Mouse (Mus musculus) heart, embryonic 13.5 days (tissue): Measurements from ENCODE around the gene Bbs2. TPM values are rescaled to one million over a fixed set of nuclear protein-coding genes. Genes with fewer than 3 reads are reported as not detected.
"Not testable (repeated sequence)": the region's sequence is repeated elsewhere in the genome, so short reads cannot be mapped to it uniquely, and the experiment has no call there.

ENCODE experiments used
- ATAC-seq: fragments of 200-750 bp; cut with Nextera tagmentation; 2 replicates; pipeline ENCODE4 v1.8.0; 2017; ENCODE audit warnings: moderate TSS enrichment; ENCODE audit not compliant: insufficient number of reproducible peaks, low FRiP score, low TSS enrichment; ENCODE audit errors: extremely low read depth
- H3K27ac ChIP-seq: fragments of 300-500 bp; sonication (generic); replicated peaks from 2 replicates; pipeline ENCODE4 v1.5.1; 2015; ENCODE audit warnings: moderate library complexity, mild to moderate bottlenecking, inconsistent platforms
- H3K27me3 ChIP-seq: fragments of 300-500 bp; sonication (generic); replicated peaks from 2 replicates; pipeline ENCODE4 v1.6.1; 2015; ENCODE audit warnings: mild to moderate bottlenecking, inconsistent platforms
- H3K36me3 ChIP-seq: fragments of 300-500 bp; sonication (generic); 2 replicates; pipeline ENCODE4 v1.6.1; 2015; ENCODE audit warnings: mild to moderate bottlenecking, inconsistent platforms
- H3K4me1 ChIP-seq: fragments of 300-500 bp; sonication (generic); 2 replicates; pipeline ENCODE4 v1.6.1; 2015; ENCODE audit warnings: inconsistent platforms
- H3K4me2 ChIP-seq: fragments of 300-500 bp; sonication (generic); 2 replicates; pipeline ENCODE4 v1.6.1; 2015; ENCODE audit warnings: inconsistent platforms, mild to moderate bottlenecking, moderate library complexity
- H3K4me3 ChIP-seq: fragments of 300-500 bp; sonication (generic); 2 replicates; pipeline ENCODE4 v1.5.1; 2015; ENCODE audit warnings: moderate library complexity, mild to moderate bottlenecking, inconsistent platforms
- H3K9ac ChIP-seq: fragments of 300-500 bp; sonication (generic); 2 replicates; pipeline ENCODE4 v1.6.1; 2015; ENCODE audit warnings: inconsistent platforms, mild to moderate bottlenecking, moderate library complexity
- H3K9me3 ChIP-seq: fragments of 300-500 bp; sonication (generic); 2 replicates; pipeline ENCODE4 v1.6.1; 2016; ENCODE audit warnings: inconsistent platforms
- WGBS: fragments of 180-500 bp; shearing (Covaris S2); methylation state at CpG from one replicate; pipeline ENCODE4 v1.1.7; 2015; ENCODE audit warnings: mixed read lengths; 5-methylcytosine and 5-hydroxymethylcytosine counted together
- polyA plus RNA-seq: library from polyadenylated mRNA; unstranded; fragments of >200 nt; fragmentation: Nextera tagmentation; extraction: Ambion mirVana; gene quantifications from 2 replicates; pipeline ENCODE4 v1.2.1, GENCODE M21; 2015

The Bbs2 gene
- 6.3 and 7.1 TPM in 2 replicates for polyA plus RNA-seq

- Histone ChIP-seq H3K4me1 (peaks cover 17% of the 10 kb centered on the region), H3K27ac (peak within 1 kb of the TSS; percentile 88), H3K9ac (peak within 1 kb of the TSS; percentile 84), H3K27me3 (peaks cover 28% of the 10 kb centered on the region), H3K4me3 (peak within 1 kb of the TSS; percentile 77), H3K4me2 (peak within 1 kb of the TSS; percentile 70), H3K9me3 (no peaks in the 10 kb centered on the region), H3K36me3 (no peaks in the 10 kb centered on the region)
- WGBS = under 1% methylated on average over 61 of the region's 61 CpGs
- peak; percentile 99 for ATAC-seq
These were observed at the start of gene Bbs2 for GRCm38 (mm10) chr8:94098081-94098974. TSS of gene Bbs2 (minus strand) at chr8:94098928.

GRCm38 (mm10) chr8:94148236-94148635 is 49.5 kb upstream of the Bbs2 start:
- Histone ChIP-seq H3K36me3 (no peaks in the 10 kb centered on the region), H3K4me3 (no peak overlapping the region), H3K4me1 (peaks cover 13% of the 10 kb centered on the region), H3K9me3 (no peaks in the 10 kb centered on the region), H3K27ac (no peak overlapping the region), H3K4me2 (no peak overlapping the region), H3K9ac (no peak overlapping the region), H3K27me3 (peaks cover 34% of the 10 kb centered on the region)
- 39% methylated on average over 5 of the region's 5 CpGs for WGBS
- ATAC-seq = no peak

- Histone ChIP-seq H3K4me2 (no peak overlapping the region), H3K36me3 (no peaks in the 10 kb centered on the region), H3K9ac (no peak overlapping the region), H3K4me1 (no peaks in the 10 kb centered on the region), H3K27me3 (no peaks in the 10 kb centered on the region; the same call in 1 of the 2 replicates), H3K27ac (no peak overlapping the region), H3K4me3 (no peak overlapping the region), H3K9me3 (no peaks in the 10 kb centered on the region)
- ATAC-seq = no peak
- WGBS = 74% methylated on average over 4 of the region's 4 CpGs
These were observed 41.6 kb upstream of the Bbs2 start for GRCm38 (mm10) chr8:94140266-94140795.

GRCm38 (mm10) chr8:94136933-94137332 is 38.2 kb upstream of the Bbs2 start, which contains the start of gene Mt4:
TSS of gene Mt4 (plus strand) at chr8:94137197.
- no peaks in the 10 kb centered on the region for H3K4me1 ChIP-seq
- no peak for ATAC-seq
- H3K27ac ChIP-seq = no peak within 1 kb of the TSS
- no peak within 1 kb of the TSS for H3K4me2 ChIP-seq
- H3K9ac ChIP-seq = no peak within 1 kb of the TSS
- H3K36me3 ChIP-seq = no peaks in the 10 kb centered on the region
- WGBS = 61% methylated on average over 6 of the region's 6 CpGs
- no peak within 1 kb of the TSS for H3K4me3 ChIP-seq
- H3K9me3 ChIP-seq = no peaks in the 10 kb centered on the region
- no peaks in the 10 kb centered on the region; the same call in 1 of the 2 replicates for H3K27me3 ChIP-seq

GRCm38 (mm10) chr8:94136192-94136591 is 37.5 kb upstream of the Bbs2 start:
- ATAC-seq = no peak
- Histone ChIP-seq H3K9me3 (no peaks in the 10 kb centered on the region), H3K4me1 (no peaks in the 10 kb centered on the region), H3K4me3 (no peak overlapping the region), H3K36me3 (no peaks in the 10 kb centered on the region), H3K27ac (no peak overlapping the region), H3K9ac (no peak overlapping the region), H3K4me2 (no peak overlapping the region), H3K27me3 (no peaks in the 10 kb centered on the region; the same call in 1 of the 2 replicates)
- WGBS = 78% methylated on average over 7 of the region's 7 CpGs

GRCm38 (mm10) chr8:94135556-94135955 is 36.8 kb upstream of the Bbs2 start:
- no peak overlapping the region for H3K4me3 ChIP-seq
- no peak overlapping the region for H3K4me2 ChIP-seq
- no peak for ATAC-seq
- H3K27me3 ChIP-seq = no peaks in the 10 kb centered on the region; the same call in 1 of the 2 replicates
- H3K27ac ChIP-seq = no peak overlapping the region
- H3K4me1 ChIP-seq = no peaks in the 10 kb centered on the region
- no peaks in the 10 kb centered on the region for H3K36me3 ChIP-seq
- H3K9me3 ChIP-seq = no peaks in the 10 kb centered on the region
- WGBS = 73% methylated on average over 6 of the region's 6 CpGs
- H3K9ac ChIP-seq = no peak overlapping the region

GRCm38 (mm10) chr8:94134601-94135000 is 35.9 kb upstream of the Bbs2 start:
- not testable (repeated sequence) for H3K9ac ChIP-seq, ATAC-seq, H3K4me1 ChIP-seq, H3K4me2 ChIP-seq, H3K4me3 ChIP-seq, H3K9me3 ChIP-seq, H3K27me3 ChIP-seq, H3K36me3 ChIP-seq, H3K27ac ChIP-seq
- WGBS = 48% methylated on average over 3 of the region's 3 CpGs

GRCm38 (mm10) chr8:94132096-94132495 is 33.4 kb upstream of the Bbs2 start:
- Histone ChIP-seq H3K27ac (no peak overlapping the region), H3K4me3 (no peak overlapping the region), H3K9me3 (no peaks in the 10 kb centered on the region), H3K27me3 (peaks cover 5% of the 10 kb centered on the region; the same call in 1 of the 2 replicates), H3K4me2 (no peak overlapping the region), H3K9ac (no peak overlapping the region), H3K4me1 (no peaks in the 10 kb centered on the region), H3K36me3 (no peaks in the 10 kb centered on the region)
- ATAC-seq = no peak
- whole genome bisulfite sequencing = 70% methylated on average over 5 of the region's 5 CpGs

GRCm38 (mm10) chr8:94130126-94130525 is 31.4 kb upstream of the Bbs2 start:
- Histone ChIP-seq H3K9ac (no peak overlapping the region), H3K4me3 (no peak overlapping the region), H3K27ac (no peak overlapping the region), H3K4me1 (no peaks in the 10 kb centered on the region), H3K9me3 (no peaks in the 10 kb centered on the region), H3K27me3 (peaks cover 5% of the 10 kb centered on the region; the same call in 1 of the 2 replicates), H3K36me3 (no peaks in the 10 kb centered on the region), H3K4me2 (no peak overlapping the region)
- 84% methylated on average over 4 of the region's 4 CpGs for WGBS
- no peak for ATAC-seq

GRCm38 (mm10) chr8:94129133-94129789 is 30.5 kb upstream of the Bbs2 start:
- Histone ChIP-seq H3K4me1 (no peaks in the 10 kb centered on the region), H3K4me2 (no peak overlapping the region), H3K27me3 (peaks cover 5% of the 10 kb centered on the region; the same call in 1 of the 2 replicates), H3K36me3 (no peaks in the 10 kb centered on the region), H3K4me3 (no peak overlapping the region), H3K9ac (no peak overlapping the region), H3K27ac (no peak overlapping the region), H3K9me3 (no peaks in the 10 kb centered on the region)
- WGBS = 87% methylated on average over 6 of the region's 6 CpGs
- no peak for ATAC-seq

- Histone ChIP-seq H3K4me3 (no peak overlapping the region), H3K4me1 (no peaks in the 10 kb centered on the region), H3K27ac (no peak overlapping the region), H3K9ac (no peak overlapping the region), H3K36me3 (no peaks in the 10 kb centered on the region), H3K4me2 (no peak overlapping the region), H3K27me3 (peaks cover 5% of the 10 kb centered on the region; the same call in 1 of the 2 replicates), H3K9me3 (no peaks in the 10 kb centered on the region)
- 73% methylated on average over 6 of the region's 6 CpGs for WGBS
- ATAC-seq = no peak
These were observed 29.0 kb upstream of the Bbs2 start for GRCm38 (mm10) chr8:94127711-94128110.
